Mouse (Mus musculus): ENCODE data around the gene Plxna2.

DNA sequence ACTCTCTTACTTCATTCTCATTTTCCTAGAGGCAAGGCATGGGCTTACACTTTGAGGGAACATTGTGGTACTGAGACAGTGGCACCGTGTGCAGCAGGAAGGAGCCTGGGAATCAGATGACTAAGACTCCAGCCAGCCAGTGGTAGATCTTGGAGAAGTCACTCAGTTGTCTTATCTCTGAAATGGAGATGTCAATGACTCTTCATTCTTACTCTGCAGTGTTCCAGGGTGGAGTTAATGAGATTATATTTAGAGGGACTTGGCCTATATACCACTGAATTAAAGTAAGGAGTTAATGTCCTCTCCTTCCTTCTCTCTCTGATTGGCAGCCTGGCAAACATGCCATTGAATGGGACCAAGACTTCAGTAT, 54.5 kb downstream of the Plxna2 start:
- no peak for TF ChIP-seq POLR2A (IDR thresholded peaks at IDR 0.05; ENCODE audit: extremely low read depth, insufficient read depth, low read length)
- no peak for TF ChIP-seq CTCF (IDR thresholded peaks at IDR 0.05; ENCODE audit: low read depth, low read length)
